Mouse (Mus musculus) intestine, postnatal 0 days (tissue): ENCODE results near the gene Glp1r. TPM values are rescaled to one million over a fixed set of nuclear protein-coding genes. Genes with fewer than 3 reads are reported as not detected.
A peak's percentile ranks its signal among the peaks of the same experiment; 100 is the strongest.

ENCODE experiments used
- ATAC-seq: fragments of 200-750 bp; cut with Nextera tagmentation; 2 replicates; pipeline ENCODE4 v1.8.0; 2017; ENCODE audit warnings: mild to moderate bottlenecking, moderate TSS enrichment, moderate library complexity
- H3K27ac ChIP-seq: fragments of 300-500 bp; sonication (generic); 2 replicates; pipeline ENCODE4 v1.5.1; 2014; ENCODE audit warnings: mild to moderate bottlenecking, low read depth, low read length, moderate library complexity
- H3K27me3 ChIP-seq: fragments of 300-500 bp; sonication (generic); replicated peaks from 2 replicates; pipeline ENCODE4 v1.6.1; 2014; ENCODE audit warnings: low read length, mixed read lengths; ENCODE audit not compliant: control insufficient read depth, insufficient read depth
- H3K36me3 ChIP-seq: fragments of 300-500 bp; sonication (generic); 2 replicates; pipeline ENCODE4 v1.6.1; 2014; ENCODE audit warnings: mild to moderate bottlenecking, moderate library complexity; ENCODE audit not compliant: control insufficient read depth, insufficient read depth
- H3K4me1 ChIP-seq: fragments of 300-500 bp; sonication (generic); replicated peaks from 2 replicates; pipeline ENCODE4 v1.6.1; 2014; ENCODE audit warnings: antibody characterized with exemption, low read length, mixed read lengths; ENCODE audit not compliant: control insufficient read depth, insufficient read depth
- H3K4me2 ChIP-seq: fragments of 300-500 bp; sonication (generic); replicated peaks from 2 replicates; pipeline ENCODE4 v1.6.1; 2014; ENCODE audit warnings: low read depth, mild to moderate bottlenecking, moderate library complexity
- H3K4me3 ChIP-seq: fragments of 300-500 bp; sonication (generic); 2 replicates; pipeline ENCODE4 v1.5.1; 2014; ENCODE audit warnings: low read depth, low read length
- H3K9ac ChIP-seq: fragments of 300-500 bp; sonication (generic); 2 replicates; pipeline ENCODE4 v1.6.1; 2014; ENCODE audit warnings: mild to moderate bottlenecking, low read depth, low read length
- H3K9me3 ChIP-seq: fragments of 300-500 bp; sonication (generic); 2 replicates; pipeline ENCODE4 v1.6.1; 2016; ENCODE audit warnings: mixed run types; ENCODE audit not compliant: control insufficient read depth
- CTCF ChIP-seq: sonication (generic); IDR thresholded peaks from 2 replicates; pipeline ENCODE4 v1.5.1; 2016; ENCODE audit warnings: low read depth, mild to moderate bottlenecking, control low read depth, antibody characterized with exemption, moderate library complexity
- WGBS: fragments of 180-500 bp; shearing (Covaris S2); extraction: QIAGEN DNeasy Blood & Tissue Kit; methylation state at CpG from one replicate; pipeline ENCODE4 v1.1.7; 2014; 5-methylcytosine and 5-hydroxymethylcytosine counted together
- polyA plus RNA-seq: library from polyadenylated mRNA; unstranded; fragments of >200 nt; fragmentation: Nextera tagmentation; extraction: Ambion mirVana; gene quantifications from 2 replicates; pipeline ENCODE4 v1.2.1, GENCODE M21; 2015

Glp1r gene
- polyA plus RNA-seq, 1 experiment from 2014 or later: 0.63 TPM

DNA sequence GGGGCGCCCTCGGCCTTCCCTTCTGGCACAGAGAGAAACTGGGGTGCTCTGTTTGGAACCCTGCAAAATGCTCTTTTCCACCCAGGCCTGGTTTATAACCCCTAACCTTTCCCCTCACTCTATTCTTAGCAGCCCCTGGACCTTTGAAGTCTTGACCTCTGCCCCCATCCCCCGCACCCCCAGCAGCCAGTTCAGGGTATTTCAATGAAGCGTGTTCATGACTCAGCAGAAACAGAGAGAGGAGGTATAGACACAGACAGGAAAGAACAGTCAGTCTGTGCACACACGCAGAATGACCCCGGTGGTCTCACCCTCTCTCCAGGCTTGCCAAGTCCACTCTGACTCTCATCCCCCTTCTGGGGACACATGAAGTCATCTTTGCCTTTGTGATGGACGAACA is 29.2 kb downstream of the Glp1r start:
- TF ChIP-seq CTCF: no peak
- Histone ChIP-seq H3K36me3 (no peaks in the 10 kb centered on the region), H3K27me3 (no peaks in the 10 kb centered on the region), H3K27ac (no peak overlapping the region), H3K9ac (no peak overlapping the region), H3K4me2 (no peak overlapping the region), H3K4me3 (no peak overlapping the region), H3K9me3 (no peaks in the 10 kb centered on the region), H3K4me1 (no peaks in the 10 kb centered on the region)
- no peak for ATAC-seq
- WGBS: 77% methylated on average over 7 of the region's 7 CpGs

DNA sequence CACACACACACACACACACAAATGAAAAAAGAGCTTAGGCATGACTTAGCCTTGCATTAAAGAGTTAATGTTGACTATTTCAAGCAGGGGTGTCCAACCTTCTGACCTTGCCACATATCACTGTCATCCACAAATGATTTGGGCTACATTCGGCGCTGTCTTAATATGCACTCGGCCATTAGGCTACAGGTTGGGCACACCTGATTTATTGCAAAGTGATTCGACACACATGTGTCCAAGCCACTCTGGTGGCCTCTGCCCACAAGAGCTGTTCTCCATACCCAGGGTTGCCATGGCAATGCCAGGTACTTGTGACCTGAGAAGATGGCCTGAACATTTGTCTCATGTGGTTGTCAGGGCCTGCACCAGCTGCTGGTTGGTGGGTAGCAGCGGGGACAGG is 31.2 kb downstream of the Glp1r start:
- H3K27ac ChIP-seq: no peak overlapping the region
- no peak for TF ChIP-seq CTCF
- no peak overlapping the region for H3K4me2 ChIP-seq
- ATAC-seq: no peak
- no peak overlapping the region for H3K9ac ChIP-seq
- H3K36me3 ChIP-seq: no peaks in the 10 kb centered on the region
- no peaks in the 10 kb centered on the region for H3K9me3 ChIP-seq
- no peaks in the 10 kb centered on the region for H3K27me3 ChIP-seq
- H3K4me1 ChIP-seq: no peaks in the 10 kb centered on the region
- no peak overlapping the region for H3K4me3 ChIP-seq
- 79% methylated on average over 5 of the region's 5 CpGs for WGBS

DNA sequence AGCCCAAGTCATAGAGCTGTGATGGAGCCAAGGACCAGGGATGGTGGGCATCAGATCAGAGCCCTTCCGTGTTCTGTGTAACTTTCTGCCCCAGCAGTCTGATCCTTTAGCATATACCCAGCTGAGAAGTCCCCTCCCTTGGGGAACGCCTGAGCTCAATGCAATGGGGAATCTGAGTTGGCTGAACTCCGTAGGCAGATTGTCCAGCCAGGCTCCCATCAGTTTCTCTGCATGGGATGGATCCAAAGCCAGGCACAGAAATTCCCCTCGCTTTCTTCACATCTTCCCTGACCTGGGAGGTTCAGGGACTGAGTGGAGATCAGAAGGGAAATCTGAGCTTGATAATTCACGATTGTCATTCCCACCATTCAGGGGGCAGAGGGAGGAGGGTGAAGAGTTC is 33.7 kb downstream of the Glp1r start:
- no peak for ATAC-seq
- Histone ChIP-seq H3K4me1 (no peaks in the 10 kb centered on the region), H3K4me2 (no peak overlapping the region), H3K36me3 (no peaks in the 10 kb centered on the region), H3K27ac (no peak overlapping the region), H3K4me3 (no peak overlapping the region), H3K27me3 (no peaks in the 10 kb centered on the region), H3K9me3 (no peaks in the 10 kb centered on the region), H3K9ac (no peak overlapping the region)
- WGBS: 67% methylated on average over 5 of the region's 5 CpGs
- no peak for TF ChIP-seq CTCF

DNA sequence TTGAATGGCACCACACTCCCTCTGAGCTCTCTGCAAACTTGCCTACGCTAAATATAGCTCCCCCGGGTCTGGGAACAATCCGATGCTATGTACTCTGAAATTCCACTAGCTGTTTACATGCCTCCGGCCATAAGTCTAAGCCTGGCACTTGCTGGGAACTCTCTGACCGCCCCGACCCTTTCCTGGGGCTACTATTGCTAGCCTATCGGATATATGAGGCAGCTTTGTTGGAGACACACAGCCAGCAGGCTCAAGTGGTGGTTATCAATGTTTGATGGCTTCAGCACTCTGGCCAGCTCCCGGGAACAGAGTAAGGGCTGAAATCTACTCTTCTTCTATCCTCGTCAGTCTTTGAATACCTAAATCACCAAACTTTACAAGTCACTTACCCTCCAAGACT is 36.9 kb downstream of the Glp1r start:
- WGBS: 41% methylated on average over 9 of the region's 9 CpGs

DNA sequence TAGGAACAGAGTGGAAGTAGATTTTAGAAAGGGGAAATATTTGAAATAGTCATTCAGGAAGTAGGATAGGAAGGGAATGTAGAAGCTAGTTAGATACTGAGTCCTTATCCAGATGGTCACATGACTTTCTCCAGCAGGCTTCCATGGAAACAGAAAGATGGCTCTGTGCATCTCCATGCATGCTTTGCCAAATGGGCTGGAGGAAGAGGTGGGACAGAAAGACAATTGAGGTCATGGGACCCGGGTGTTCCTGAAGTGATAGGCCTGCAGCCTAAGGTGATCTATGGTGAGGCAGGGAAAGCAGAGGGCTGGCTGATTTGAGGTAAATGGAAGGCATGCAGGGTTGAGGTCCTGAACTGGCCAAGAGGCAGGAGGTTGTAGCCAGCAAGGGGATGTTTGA is 46.8 kb downstream of the Glp1r start:
- H3K27ac ChIP-seq: no peak overlapping the region
- no peak for ATAC-seq
- WGBS: 67% methylated on average over 1 of the region's 1 CpGs

More for the DNA sequence above, 36.9 kb downstream of the Glp1r start:
- Histone ChIP-seq H3K36me3 (no peaks in the 10 kb centered on the region), H3K4me2 (no peak overlapping the region), H3K4me1 (no peaks in the 10 kb centered on the region), H3K9me3 (no peaks in the 10 kb centered on the region), H3K9ac (no peak overlapping the region), H3K27ac (no peak overlapping the region), H3K4me3 (no peak overlapping the region), H3K27me3 (no peaks in the 10 kb centered on the region)
- no peak for TF ChIP-seq CTCF
- no peak for ATAC-seq

DNA sequence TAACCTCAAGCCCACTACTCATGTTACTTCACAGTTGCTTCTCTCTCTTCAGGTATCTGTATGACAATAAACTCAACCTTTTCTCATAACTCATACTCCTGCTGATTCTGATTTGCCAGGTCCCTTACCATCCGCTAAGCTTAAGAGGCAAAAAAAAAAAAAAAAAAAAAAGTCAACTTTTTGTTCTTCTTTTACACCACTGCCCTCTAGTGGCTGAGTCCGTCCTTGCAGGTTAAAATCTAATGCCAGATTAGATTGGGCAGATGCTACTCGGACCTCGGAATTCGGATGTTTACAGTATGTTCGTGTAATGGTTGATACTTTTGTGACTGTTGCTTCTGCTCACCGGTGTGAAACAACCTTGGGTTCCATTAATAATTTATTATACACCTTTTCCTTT is 49.2 kb downstream of the Glp1r start:
- under 1% methylated on average over 7 of the region's 7 CpGs for WGBS
- H3K9ac ChIP-seq: no peak overlapping the region

More for the DNA sequence above, 46.8 kb downstream of the Glp1r start:
- Histone ChIP-seq H3K4me1 (no peaks in the 10 kb centered on the region), H3K4me2 (no peak overlapping the region), H3K4me3 (no peak overlapping the region), H3K9ac (no peak overlapping the region), H3K27me3 (no peaks in the 10 kb centered on the region), H3K36me3 (no peaks in the 10 kb centered on the region), H3K9me3 (no peaks in the 10 kb centered on the region)
- no peak for TF ChIP-seq CTCF

DNA sequence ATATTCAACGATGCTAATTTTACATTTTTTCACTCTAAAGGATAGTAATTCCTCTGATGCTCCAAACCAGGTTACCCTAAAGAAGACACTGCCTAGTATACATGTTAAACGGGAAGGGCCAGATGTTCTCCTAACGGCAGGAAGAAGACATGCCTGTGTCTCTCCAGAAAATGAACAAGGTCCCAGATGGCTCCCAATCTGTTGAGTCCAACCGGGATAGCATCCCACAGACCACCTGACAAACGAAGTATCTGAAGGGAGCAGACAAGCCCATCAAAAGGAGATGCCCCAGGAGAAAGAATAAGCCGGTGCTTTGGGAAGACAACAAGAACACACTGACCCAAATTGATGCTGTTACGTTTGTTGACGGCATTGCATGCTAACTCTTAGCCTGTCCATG is 50.0 kb downstream of the Glp1r start:
- WGBS: 71% methylated on average over 8 of the region's 8 CpGs
- no peaks in the 10 kb centered on the region for H3K27me3 ChIP-seq
- H3K9ac ChIP-seq: no peak overlapping the region
- H3K9me3 ChIP-seq: no peaks in the 10 kb centered on the region
- no peak for ATAC-seq
- no peak overlapping the region for H3K4me3 ChIP-seq
- no peaks in the 10 kb centered on the region for H3K36me3 ChIP-seq
- no peaks in the 10 kb centered on the region for H3K4me1 ChIP-seq
- TF ChIP-seq CTCF: no peak
- no peak overlapping the region for H3K4me2 ChIP-seq
- H3K27ac ChIP-seq: no peak overlapping the region

More for the DNA sequence above, 49.2 kb downstream of the Glp1r start:
- Histone ChIP-seq H3K4me3 (no peak overlapping the region), H3K4me2 (no peak overlapping the region), H3K36me3 (no peaks in the 10 kb centered on the region), H3K4me1 (no peaks in the 10 kb centered on the region), H3K27me3 (no peaks in the 10 kb centered on the region), H3K9me3 (no peaks in the 10 kb centered on the region), H3K27ac (no peak overlapping the region)
- TF ChIP-seq CTCF: peak; percentile 86
- ATAC-seq: no peak
